Mouse (Mus musculus) C2C12 (cell line): ENCODE measurements around the gene Emilin1. TPM values are rescaled to one million over a fixed set of nuclear protein-coding genes. Genes with fewer than 3 reads are reported as not detected.

Experiments used
- H3K27me3 ChIP-seq: one replicate; pipeline ENCODE4 v1.6.1; 2011; ENCODE audit not compliant: control insufficient read depth, insufficient read depth, insufficient read length
- H3K36me3 ChIP-seq: one replicate; pipeline ENCODE4 v1.6.1; 2011; ENCODE audit not compliant: control insufficient read depth, insufficient read depth
- H3K4me3 ChIP-seq: one replicate; pipeline ENCODE4 v1.5.1; 2011; ENCODE audit warnings: mild to moderate bottlenecking, control low read depth; ENCODE audit not compliant: poor library complexity, insufficient read depth, severe bottlenecking
- H3K79me2 ChIP-seq: one replicate; pipeline ENCODE4 v1.6.1; 2011; ENCODE audit not compliant: control insufficient read depth, insufficient read depth
- H3K79me3 ChIP-seq: one replicate; pipeline ENCODE4 v1.6.1; 2011; ENCODE audit warnings: low read depth, control low read depth
- H3ac ChIP-seq: one replicate; pipeline ENCODE3; 2011; ENCODE audit warnings: low read depth; ENCODE audit not compliant: control insufficient read depth, insufficient read length
- CEBPB ChIP-seq: IDR thresholded peaks from one replicate; pipeline ENCODE4 v1.6.1; 2011; ENCODE audit warnings: low read depth, mild to moderate bottlenecking, control low read depth, moderate library complexity
- CTCF ChIP-seq: IDR thresholded peaks from one replicate; pipeline ENCODE4 v1.5.1; 2011; ENCODE audit not compliant: control insufficient read depth, insufficient read depth, insufficient read length
- FOSL1 ChIP-seq: IDR thresholded peaks from one replicate; pipeline ENCODE4 v1.8.0; 2011; ENCODE audit warnings: mild to moderate bottlenecking, low read length; ENCODE audit not compliant: poor library complexity, insufficient read depth, severe bottlenecking
- MAX ChIP-seq: IDR thresholded peaks from one replicate; pipeline ENCODE4 v1.6.1; 2011; ENCODE audit warnings: mild to moderate bottlenecking, control low read depth
- MYOD1 ChIP-seq: IDR thresholded peaks from one replicate; pipeline ENCODE4 v1.6.1; 2011; ENCODE audit warnings: low read depth; ENCODE audit not compliant: control insufficient read depth, insufficient read length
- MYOG ChIP-seq: IDR thresholded peaks from one replicate; pipeline ENCODE4 v1.6.1; 2011; ENCODE audit not compliant: control insufficient read depth, insufficient read length; ENCODE audit errors: extremely low read depth
- USF1 ChIP-seq: IDR thresholded peaks from one replicate; pipeline ENCODE4 v1.6.1; 2011; ENCODE audit warnings: low read depth, mild to moderate bottlenecking, control low read depth, moderate library complexity
- polyA plus RNA-seq: library from polyadenylated mRNA; unstranded; fragments of >200 nt; fragmentation: generic; extraction: Trizol; gene quantifications from one replicate; pipeline ENCODE4 v1.2.1, GENCODE M21; 2012; ENCODE audit warnings: missing spikeins

The Emilin1 gene
- polyA plus RNA-seq, 1 experiment: 9.9 TPM

GRCm38 (mm10) chr5:30966189-30966588 is 53.0 kb downstream of the Emilin1 start:
- H3K36me3 ChIP-seq: no peaks in the 10 kb centered on the region
- H3K79me3 ChIP-seq: no peaks in the 10 kb centered on the region
- no peaks in the 10 kb centered on the region for H3K27me3 ChIP-seq
- no peak for TF ChIP-seq MYOD1
- TF ChIP-seq USF1: no peak
- no peak for TF ChIP-seq CTCF
- no peak for TF ChIP-seq FOSL1
- no peak for TF ChIP-seq MAX
- no peak for TF ChIP-seq CEBPB
- no peak for TF ChIP-seq MYOG
- H3K4me3 ChIP-seq: no peak overlapping the region
- H3K79me2 ChIP-seq: no peaks in the 10 kb centered on the region
- H3ac ChIP-seq: no peak overlapping the region

GRCm38 (mm10) chr5:30968416-30968815 is 55.2 kb downstream of the Emilin1 start, which contains the start of gene Tcf23:
TSS of gene Tcf23 (plus strand) at chr5:30968662.
- H3K27me3 ChIP-seq: peaks cover 3% of the 10 kb centered on the region
- no peaks in the 10 kb centered on the region for H3K79me3 ChIP-seq
- no peak for TF ChIP-seq CTCF
- no peak for TF ChIP-seq MAX
- TF ChIP-seq MYOD1: no peak
- TF ChIP-seq FOSL1: no peak
- no peak for TF ChIP-seq MYOG
- no peak for TF ChIP-seq USF1
- TF ChIP-seq CEBPB: no peak

GRCm38 (mm10) chr5:30969440-30969839 is 56.2 kb downstream of the Emilin1 start:
- Histone ChIP-seq H3ac (no peak overlapping the region), H3K27me3 (peaks cover 3% of the 10 kb centered on the region), H3K4me3 (no peak overlapping the region), H3K79me2 (no peaks in the 10 kb centered on the region), H3K36me3 (no peaks in the 10 kb centered on the region), H3K79me3 (no peaks in the 10 kb centered on the region)
- TF ChIP-seq MYOG (no peak), CTCF (no peak), MAX (no peak), MYOD1 (no peak)

More at GRCm38 (mm10) chr5:30968416-30968815, 55.2 kb downstream of the Emilin1 start, which contains the start of gene Tcf23:
- H3K36me3 ChIP-seq: no peaks in the 10 kb centered on the region
- no peaks in the 10 kb centered on the region for H3K79me2 ChIP-seq
- no peak within 1 kb of the TSS for H3ac ChIP-seq
- no peak within 1 kb of the TSS for H3K4me3 ChIP-seq

Other genes starting within 250 kb of the Emilin1 start
- 185 TPM for gene Cenpa, start 246.6 kb upstream of the Emilin1 start, polyA plus RNA-seq
- 0.01 TPM for gene Dpysl5, start 201.8 kb upstream of the Emilin1 start, polyA plus RNA-seq
- gene Mapre3, start 98.8 kb upstream of the Emilin1 start, polyA plus RNA-seq: 12.0 TPM
- gene Tmem214, start 45.4 kb upstream of the Emilin1 start, polyA plus RNA-seq: 46.1 TPM
- gene Agbl5, start 24.7 kb upstream of the Emilin1 start, polyA plus RNA-seq: 5.2 TPM
- 348 TPM for gene Ost4, start 5.6 kb upstream of the Emilin1 start, polyA plus RNA-seq
- gene Khk, start 8.0 kb downstream of the Emilin1 start, polyA plus RNA-seq: 16.2 TPM
- 8.2 TPM for gene Cgref1, start 32.2 kb downstream of the Emilin1 start, polyA plus RNA-seq
- gene Preb, start 47.0 kb downstream of the Emilin1 start, polyA plus RNA-seq: 108 TPM
- gene Tcf23, start 55.3 kb downstream of the Emilin1 start, polyA plus RNA-seq: 0.07 TPM
- 70.7 TPM for gene Atraid, start 134.9 kb downstream of the Emilin1 start, polyA plus RNA-seq
- gene Slc5a6, start 135.5 kb downstream of the Emilin1 start, polyA plus RNA-seq: 11.6 TPM
- gene Cad, start 141.4 kb downstream of the Emilin1 start, polyA plus RNA-seq: 64.9 TPM
- not detected for gene Dnajc5g, start 192.9 kb downstream of the Emilin1 start, polyA plus RNA-seq
- gene Slc30a3, start 194.8 kb downstream of the Emilin1 start, polyA plus RNA-seq: 0.71 TPM
- gene Trim54, start 203.3 kb downstream of the Emilin1 start, polyA plus RNA-seq: 6.5 TPM
- gene Ucn, start 225.4 kb downstream of the Emilin1 start, polyA plus RNA-seq: not detected
- gene Mpv17, start 240.8 kb downstream of the Emilin1 start, polyA plus RNA-seq: 35.6 TPM